Mouse (Mus musculus): ENCODE data around the gene Gm20479. TPM values are rescaled to one million over a fixed set of nuclear protein-coding genes. Genes with fewer than 3 reads are reported as not detected.

Gm20479 gene
- polyA plus RNA-seq, 1 experiment from 2014 or later = 1.1 TPM

- peak overlapping the region; percentile 14; the same call in 1 of the 2 replicates for H3K4me2 ChIP-seq (ENCODE audit: low read depth, low read length)
- peak overlapping the region; percentile 11; the same call in 1 of the 2 replicates for H3K9ac ChIP-seq (ENCODE audit: low read length)
- ATAC-seq (ENCODE audit: low read depth) = no peak
- H3K9me3 ChIP-seq (ENCODE audit: control insufficient read depth, low read length) = peaks cover 5% of the 10 kb centered on the region
- 4% methylated on average over 44 of the region's 44 CpGs for WGBS
- H3K27me3 ChIP-seq (ENCODE audit: control insufficient read depth, insufficient read depth, low read depth, low read length) = peaks cover 87% of the 10 kb centered on the region
- peaks cover 4% of the 10 kb centered on the region for H3K4me1 ChIP-seq (replicated peaks; ENCODE audit: control insufficient read depth, insufficient read depth, low read length)
- no peak overlapping the region for H3K4me3 ChIP-seq (ENCODE audit: low read length)
- H3K27ac ChIP-seq (ENCODE audit: low read length) = no peak overlapping the region
- no peaks in the 10 kb centered on the region for H3K36me3 ChIP-seq (ENCODE audit: control insufficient read depth, insufficient read depth, low read length)
Measured at GRCm38 (mm10) chr7:27371715-27372462, 14.7 kb upstream of the Gm20479 start.

DNA sequence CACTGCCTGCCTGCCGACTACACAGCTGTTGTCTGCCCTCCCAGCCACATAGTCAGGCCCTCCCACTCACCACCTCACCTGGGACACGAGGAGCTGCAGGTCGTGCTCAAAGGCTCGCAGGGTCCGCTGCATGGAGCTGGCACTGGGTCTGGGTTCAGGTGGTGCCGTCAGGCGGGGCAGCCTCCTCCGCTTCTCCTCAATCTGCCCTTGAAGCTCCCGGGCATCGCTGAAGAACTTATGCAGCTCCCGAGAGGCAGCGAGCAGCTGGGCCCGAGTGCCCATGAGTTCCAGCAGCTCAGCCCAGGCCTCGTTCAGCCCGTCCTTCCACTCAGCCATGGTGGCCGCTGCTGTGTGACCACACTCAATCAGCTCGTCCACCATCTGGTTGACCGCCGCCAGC is 11.9 kb upstream of the Gm20479 start:
- peaks cover 91% of the 10 kb centered on the region for H3K27me3 ChIP-seq (ENCODE audit: control insufficient read depth, insufficient read depth, low read depth, low read length)
- WGBS = 79% methylated on average over 19 of the region's 19 CpGs
- H3K4me3 ChIP-seq (ENCODE audit: low read length) = no peak overlapping the region

GRCm38 (mm10) chr7:27367976-27368375 is 10.8 kb upstream of the Gm20479 start:
- Histone ChIP-seq H3K9ac (ENCODE audit: low read length) (no peak overlapping the region), H3K27me3 (ENCODE audit: control insufficient read depth, insufficient read depth, low read depth, low read length) (peaks cover 92% of the 10 kb centered on the region), H3K4me1 (replicated peaks; ENCODE audit: control insufficient read depth, insufficient read depth, low read length) (peaks cover 12% of the 10 kb centered on the region), H3K4me3 (ENCODE audit: low read length) (peak overlapping the region; percentile 19; the same call in 1 of the 2 replicates), H3K4me2 (ENCODE audit: low read depth, low read length) (peak overlapping the region; percentile 48), H3K36me3 (ENCODE audit: control insufficient read depth, insufficient read depth, low read length) (no peaks in the 10 kb centered on the region), H3K9me3 (ENCODE audit: control insufficient read depth, low read length) (peaks cover 5% of the 10 kb centered on the region), H3K27ac (ENCODE audit: low read length) (no peak overlapping the region)
- 0 out of 2 replicates have a peak, but pooled peaks have one; percentile 29 for ATAC-seq (ENCODE audit: low read depth)
- WGBS = 12% methylated on average over 11 of the region's 11 CpGs

More for the DNA sequence above, 11.9 kb upstream of the Gm20479 start:
- peaks cover 11% of the 10 kb centered on the region for H3K4me1 ChIP-seq (replicated peaks; ENCODE audit: control insufficient read depth, insufficient read depth, low read length)
- H3K9me3 ChIP-seq (ENCODE audit: control insufficient read depth, low read length) = peaks cover 5% of the 10 kb centered on the region
- no peak overlapping the region for H3K9ac ChIP-seq (ENCODE audit: low read length)
- no peaks in the 10 kb centered on the region for H3K36me3 ChIP-seq (ENCODE audit: control insufficient read depth, insufficient read depth, low read length)
- no peak for ATAC-seq (ENCODE audit: low read depth)
- no peak overlapping the region for H3K4me2 ChIP-seq (ENCODE audit: low read depth, low read length)
- H3K27ac ChIP-seq (ENCODE audit: low read length) = no peak overlapping the region

GRCm38 (mm10) chr7:27366082-27366844 is 9.0 kb upstream of the Gm20479 start:
- Histone ChIP-seq H3K4me3 (ENCODE audit: low read length) (no peak overlapping the region), H3K4me2 (ENCODE audit: low read depth, low read length) (no peak overlapping the region), H3K27ac (ENCODE audit: low read length) (no peak overlapping the region), H3K9ac (ENCODE audit: low read length) (no peak overlapping the region), H3K36me3 (ENCODE audit: control insufficient read depth, insufficient read depth, low read length) (no peaks in the 10 kb centered on the region), H3K4me1 (replicated peaks; ENCODE audit: control insufficient read depth, insufficient read depth, low read length) (peaks cover 8% of the 10 kb centered on the region; the same call in 1 of the 2 replicates), H3K27me3 (ENCODE audit: control insufficient read depth, insufficient read depth, low read depth, low read length) (peaks cover 74% of the 10 kb centered on the region), H3K9me3 (ENCODE audit: control insufficient read depth, low read length) (peaks cover 5% of the 10 kb centered on the region)
- WGBS = 30% methylated on average over 21 of the region's 21 CpGs
- ATAC-seq (ENCODE audit: low read depth) = no peak

- peak overlapping the region; percentile 17; the same call in 1 of the 2 replicates for H3K9ac ChIP-seq (ENCODE audit: low read length)
- H3K36me3 ChIP-seq (ENCODE audit: control insufficient read depth, insufficient read depth, low read length) = no peaks in the 10 kb centered on the region
- peaks cover 10% of the 10 kb centered on the region; the same call in 1 of the 2 replicates for H3K4me1 ChIP-seq (replicated peaks; ENCODE audit: control insufficient read depth, insufficient read depth, low read length)
- ATAC-seq (ENCODE audit: low read depth) = no peak
- H3K27me3 ChIP-seq (ENCODE audit: control insufficient read depth, insufficient read depth, low read depth, low read length) = peaks cover 59% of the 10 kb centered on the region
- H3K4me3 ChIP-seq (ENCODE audit: low read length) = no peak overlapping the region
- 5% methylated on average over 29 of the region's 29 CpGs for WGBS
- no peak overlapping the region for H3K4me2 ChIP-seq (ENCODE audit: low read depth, low read length)
- H3K27ac ChIP-seq (ENCODE audit: low read length) = no peak overlapping the region
- no peaks in the 10 kb centered on the region for H3K9me3 ChIP-seq (ENCODE audit: control insufficient read depth, low read length)
Measured at GRCm38 (mm10) chr7:27364379-27364778, 7.2 kb upstream of the Gm20479 start.

DNA sequence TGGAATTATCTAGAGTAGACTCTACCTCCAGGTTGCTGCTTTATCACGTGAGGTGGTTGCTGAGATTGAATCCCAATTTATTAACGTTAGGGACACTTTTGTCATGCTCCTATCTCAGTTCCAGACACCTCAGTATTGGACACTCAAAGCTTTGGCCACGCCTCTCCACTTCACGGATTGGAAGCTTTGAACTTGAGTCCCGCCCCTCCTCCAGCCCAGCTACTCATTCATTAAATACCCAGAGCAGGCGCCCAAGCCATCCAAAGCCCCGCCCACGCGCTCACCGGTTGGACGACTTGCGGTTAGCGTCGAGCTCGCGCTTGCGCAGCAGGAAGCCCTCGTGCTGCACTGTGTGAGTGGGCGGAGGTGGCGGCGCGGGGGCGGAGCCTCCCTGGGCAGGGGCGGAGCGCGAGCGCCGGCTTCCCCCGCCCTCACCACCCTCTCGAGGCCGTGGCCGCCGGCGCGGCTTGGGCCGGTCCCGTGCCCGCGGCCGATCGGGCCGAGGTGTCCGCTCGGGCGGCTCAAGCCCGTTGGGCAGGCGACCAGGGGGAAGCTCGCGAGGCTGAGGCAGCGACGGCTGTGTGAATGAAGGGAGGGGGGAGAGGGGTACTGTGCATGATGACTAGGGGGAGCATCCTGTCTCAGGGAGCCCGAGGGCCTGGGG is 4.2 kb upstream of the Gm20479 start:
- Histone ChIP-seq H3K9ac (ENCODE audit: low read length) (peak overlapping the region; percentile 68), H3K4me2 (ENCODE audit: low read depth, low read length) (peak overlapping the region; percentile 76), H3K4me3 (ENCODE audit: low read length) (peak overlapping the region; percentile 52), H3K27me3 (ENCODE audit: control insufficient read depth, insufficient read depth, low read depth, low read length) (peaks cover 33% of the 10 kb centered on the region), H3K27ac (ENCODE audit: low read length) (no peak overlapping the region), H3K9me3 (ENCODE audit: control insufficient read depth, low read length) (no peaks in the 10 kb centered on the region), H3K4me1 (replicated peaks; ENCODE audit: control insufficient read depth, insufficient read depth, low read length) (peaks cover 21% of the 10 kb centered on the region), H3K36me3 (ENCODE audit: control insufficient read depth, insufficient read depth, low read length) (no peaks in the 10 kb centered on the region)
- ATAC-seq (ENCODE audit: low read depth) = peak; percentile 95
- WGBS = under 1% methylated on average over 52 of the region's 52 CpGs

DNA sequence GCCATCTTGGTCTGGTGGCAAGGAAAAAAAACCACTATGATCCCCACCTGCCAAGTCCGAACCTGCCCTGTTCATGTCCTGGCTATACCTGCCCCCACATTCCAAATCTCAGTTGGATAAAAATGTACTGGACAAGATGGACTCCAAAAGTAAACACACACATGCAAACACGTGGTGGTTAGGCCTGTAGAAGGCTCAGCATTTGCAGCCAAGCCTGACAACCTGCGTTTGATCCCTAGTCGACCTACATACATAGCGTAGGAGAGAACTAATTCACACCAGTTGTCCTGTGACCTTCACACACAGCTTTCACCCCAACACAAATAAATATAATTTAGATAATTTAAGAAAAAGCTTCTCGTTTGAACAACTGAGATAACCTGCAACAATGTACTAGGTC is 3.5 kb upstream of the Gm20479 start:
- Histone ChIP-seq H3K9ac (ENCODE audit: low read length) (no peak overlapping the region), H3K36me3 (ENCODE audit: control insufficient read depth, insufficient read depth, low read length) (no peaks in the 10 kb centered on the region), H3K27ac (ENCODE audit: low read length) (no peak overlapping the region), H3K27me3 (ENCODE audit: control insufficient read depth, insufficient read depth, low read depth, low read length) (peaks cover 27% of the 10 kb centered on the region), H3K4me2 (ENCODE audit: low read depth, low read length) (peak overlapping the region; percentile 55), H3K4me3 (ENCODE audit: low read length) (no peak overlapping the region), H3K4me1 (replicated peaks; ENCODE audit: control insufficient read depth, insufficient read depth, low read length) (peaks cover 21% of the 10 kb centered on the region), H3K9me3 (ENCODE audit: control insufficient read depth, low read length) (no peaks in the 10 kb centered on the region)
- ATAC-seq (ENCODE audit: low read depth) = no peak
- 49% methylated on average over 6 of the region's 6 CpGs for WGBS

GRCm38 (mm10) chr7:27359706-27360358 is 2.6 kb upstream of the Gm20479 start:
- WGBS = 85% methylated on average over 9 of the region's 9 CpGs
- Histone ChIP-seq H3K4me1 (replicated peaks; ENCODE audit: control insufficient read depth, insufficient read depth, low read length) (peaks cover 21% of the 10 kb centered on the region), H3K4me3 (ENCODE audit: low read length) (no peak overlapping the region)

More at GRCm38 (mm10) chr7:27359706-27360358, 2.6 kb upstream of the Gm20479 start:
- Histone ChIP-seq H3K27ac (ENCODE audit: low read length) (no peak overlapping the region), H3K27me3 (ENCODE audit: control insufficient read depth, insufficient read depth, low read depth, low read length) (peaks cover 17% of the 10 kb centered on the region), H3K4me2 (ENCODE audit: low read depth, low read length) (no peak overlapping the region), H3K9ac (ENCODE audit: low read length) (no peak overlapping the region), H3K9me3 (ENCODE audit: control insufficient read depth, low read length) (no peaks in the 10 kb centered on the region), H3K36me3 (ENCODE audit: control insufficient read depth, insufficient read depth, low read length) (no peaks in the 10 kb centered on the region)
- no peak for ATAC-seq (ENCODE audit: low read depth)

Data from lung, embryonic 16.5 days (tissue).